Mouse (Mus musculus): ENCODE measurements around the gene Emc1. TPM values are rescaled to one million over a fixed set of nuclear protein-coding genes. Genes with fewer than 3 reads are reported as not detected.

Gene Emc1
- polyA plus RNA-seq, 1 experiment from 2014 or later, result 35.4 TPM

DNA sequence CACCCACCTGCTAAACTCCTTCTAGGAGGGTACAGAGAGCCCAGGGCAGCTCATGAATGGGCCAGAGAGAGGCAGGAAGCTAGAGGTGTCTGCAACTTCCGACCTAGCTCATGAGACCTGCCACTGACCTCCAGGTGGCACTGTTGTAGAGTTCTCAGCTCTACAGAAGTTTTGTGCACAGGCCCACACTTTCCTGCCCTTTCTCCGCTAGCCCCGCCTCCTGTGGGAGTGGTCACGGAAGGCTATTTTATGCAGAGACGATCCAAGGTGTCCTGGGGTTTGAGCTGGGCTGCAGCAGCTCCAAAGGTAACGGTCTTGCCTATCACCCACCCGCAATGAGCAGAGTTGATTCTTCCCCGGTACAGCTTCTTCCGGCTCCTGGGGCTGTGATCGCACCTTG lies 21.8 kb upstream of the Emc1 start:
- no peaks in the 10 kb centered on the region for H3K9me3 ChIP-seq (replicated peaks)
- peak overlapping the region; percentile 42 for H3K4me3 ChIP-seq
- peak; percentile 76 for ATAC-seq (replicated peaks; ENCODE audit: insufficient number of reproducible peaks, insufficient read depth, low FRiP score, low read depth)
- peaks cover 7% of the 10 kb centered on the region for H3K27me3 ChIP-seq
- H3K27ac ChIP-seq, result no peak overlapping the region
- no peaks in the 10 kb centered on the region for H3K36me3 ChIP-seq
- peaks cover 4% of the 10 kb centered on the region; the same call in 1 of the 2 replicates for H3K4me1 ChIP-seq (replicated peaks)
- WGBS, result 8% methylated on average over 10 of the region's 10 CpGs
- peak overlapping the region; percentile 37; the same call in 1 of the 2 replicates for H3K9ac ChIP-seq
- peak overlapping the region; percentile 62 for H3K4me2 ChIP-seq

DNA sequence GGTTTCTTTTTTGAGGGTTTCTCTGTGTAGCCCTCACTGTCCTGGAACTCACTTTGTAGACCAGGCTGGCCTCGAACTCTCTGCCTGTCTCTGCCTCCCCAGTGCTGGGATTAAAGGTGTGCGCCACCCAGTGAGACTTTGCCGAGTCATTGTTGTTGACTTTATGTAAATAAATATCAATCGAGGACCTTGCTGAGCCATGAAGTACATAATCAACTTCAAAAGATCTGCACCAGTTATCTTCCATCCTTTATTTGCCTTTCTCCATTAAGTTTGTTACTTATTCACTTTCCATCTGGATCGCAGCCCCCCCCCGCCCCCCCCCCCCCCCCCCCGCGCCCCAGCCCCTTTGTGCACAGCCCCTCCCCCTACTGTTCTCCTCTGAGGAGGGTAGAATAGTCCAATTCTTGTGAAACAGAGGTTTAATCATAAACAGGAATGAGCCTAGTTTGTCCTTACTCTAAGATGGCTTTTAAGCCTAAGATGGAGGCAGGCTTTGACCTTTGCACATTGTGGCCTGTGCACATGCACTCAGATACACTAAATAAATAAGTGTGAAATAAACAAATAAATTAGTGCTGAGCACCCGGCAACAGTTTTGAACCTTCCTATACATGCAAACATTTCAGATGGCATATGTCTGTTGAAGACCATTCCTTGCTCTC lies 17.6 kb upstream of the Emc1 start:
- Histone ChIP-seq H3K9me3 (replicated peaks) (no peaks in the 10 kb centered on the region), H3K36me3 (no peaks in the 10 kb centered on the region), H3K9ac (no peak overlapping the region), H3K4me3 (no peak overlapping the region), H3K4me1 (replicated peaks) (peaks cover 12% of the 10 kb centered on the region), H3K27me3 (peaks cover 19% of the 10 kb centered on the region), H3K4me2 (no peak overlapping the region), H3K27ac (no peak overlapping the region)
- ATAC-seq (replicated peaks; ENCODE audit: insufficient number of reproducible peaks, insufficient read depth, low FRiP score, low read depth), result no peak
- WGBS, result 57% methylated on average over 9 of the region's 9 CpGs

DNA sequence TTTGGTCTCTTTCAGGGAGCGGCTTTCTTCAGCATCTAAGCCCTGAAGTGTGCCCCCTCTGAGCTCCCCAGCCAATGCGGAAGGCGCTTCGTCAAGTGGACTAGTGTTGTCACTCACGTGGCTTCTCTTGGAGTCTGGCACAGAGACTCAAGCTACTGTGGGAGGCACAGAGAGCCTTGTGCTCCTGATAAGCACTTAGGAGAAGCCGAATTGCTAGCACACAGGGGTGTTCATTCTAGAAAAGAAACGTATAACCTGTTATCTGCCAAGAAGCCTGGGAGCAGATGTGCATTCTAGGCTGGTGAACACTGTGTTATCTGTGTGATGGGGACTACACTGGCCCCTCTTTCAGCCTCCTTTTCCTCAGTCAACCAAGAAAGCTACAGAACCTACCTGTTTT lies 16.9 kb upstream of the Emc1 start:
- 31% methylated on average over 7 of the region's 7 CpGs for WGBS
- Histone ChIP-seq H3K36me3 (no peaks in the 10 kb centered on the region), H3K4me3 (no peak overlapping the region), H3K9ac (no peak overlapping the region), H3K27ac (no peak overlapping the region), H3K9me3 (replicated peaks) (no peaks in the 10 kb centered on the region), H3K4me2 (no peak overlapping the region), H3K4me1 (replicated peaks) (peaks cover 12% of the 10 kb centered on the region), H3K27me3 (peaks cover 19% of the 10 kb centered on the region)
- ATAC-seq (replicated peaks; ENCODE audit: insufficient number of reproducible peaks, insufficient read depth, low FRiP score, low read depth), result no peak

DNA sequence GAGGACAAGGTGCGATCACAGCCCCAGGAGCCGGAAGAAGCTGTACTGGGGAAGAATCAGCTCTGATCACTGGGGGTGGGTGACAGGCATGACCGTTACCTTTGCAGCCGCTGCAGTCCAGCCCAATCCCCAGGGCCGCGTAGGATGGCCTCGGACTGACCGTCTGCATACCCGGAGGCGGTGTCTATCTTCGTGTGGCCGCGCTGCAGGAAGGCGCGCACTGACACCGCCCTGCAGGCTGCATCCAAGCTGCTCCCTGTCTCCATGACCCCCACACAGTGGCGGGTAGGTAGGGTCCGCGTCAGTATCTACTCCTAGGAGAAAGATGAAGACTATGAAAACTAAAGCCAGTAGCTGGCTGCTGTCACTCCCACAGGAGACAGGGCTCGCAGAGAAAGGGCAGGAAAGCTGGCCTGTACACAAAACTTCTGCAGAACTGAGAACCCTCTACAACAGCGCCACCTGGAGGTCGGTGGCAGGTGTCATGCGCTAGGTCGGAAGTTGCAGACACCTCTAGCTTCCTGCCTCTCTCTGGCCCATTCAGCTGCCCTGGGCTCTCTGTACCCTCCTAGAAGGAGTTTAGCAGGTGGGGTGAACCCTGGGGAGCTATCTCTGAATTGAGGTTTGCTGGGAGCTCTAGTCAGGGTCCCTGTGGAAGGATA lies 15.4 kb upstream of the Emc1 start:
- Histone ChIP-seq H3K27ac (no peak overlapping the region), H3K4me3 (peak overlapping the region; percentile 43), H3K9me3 (replicated peaks) (no peaks in the 10 kb centered on the region), H3K36me3 (no peaks in the 10 kb centered on the region), H3K9ac (0 out of 2 replicates have a peak overlapping the region, but pooled peaks have one; percentile 44), H3K27me3 (peaks cover 19% of the 10 kb centered on the region), H3K4me1 (replicated peaks) (peaks cover 12% of the 10 kb centered on the region), H3K4me2 (peak overlapping the region; percentile 67)
- 15% methylated on average over 24 of the region's 24 CpGs for WGBS
- ATAC-seq (replicated peaks; ENCODE audit: insufficient number of reproducible peaks, insufficient read depth, low FRiP score, low read depth), result peak; percentile 53; the same call in 1 of the 2 replicates

DNA sequence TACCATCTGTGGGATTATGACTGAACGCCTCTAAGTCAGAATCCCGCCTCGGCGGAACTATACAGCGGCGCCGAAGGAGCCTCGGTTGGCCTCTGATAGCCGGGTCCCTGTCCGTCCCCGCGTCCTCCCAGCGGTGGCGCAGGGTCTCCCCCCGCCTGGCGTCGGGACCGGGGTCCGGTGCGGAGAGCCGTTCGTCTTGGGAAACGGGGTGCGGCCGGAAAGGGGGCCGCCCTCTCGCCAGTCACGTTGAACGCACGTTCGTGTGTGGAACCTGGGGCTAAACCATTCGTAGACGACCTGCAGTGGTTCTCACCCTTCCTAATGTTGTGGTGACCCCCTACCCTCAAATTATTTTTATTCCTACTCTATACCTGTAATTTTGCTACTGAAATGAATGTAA lies 14.2 kb upstream of the Emc1 start:
- H3K36me3 ChIP-seq, result no peaks in the 10 kb centered on the region
- H3K9me3 ChIP-seq (replicated peaks), result no peaks in the 10 kb centered on the region
- peaks cover 12% of the 10 kb centered on the region for H3K4me1 ChIP-seq (replicated peaks)
- H3K4me3 ChIP-seq, result no peak overlapping the region
- no peak for ATAC-seq (replicated peaks; ENCODE audit: insufficient number of reproducible peaks, insufficient read depth, low FRiP score, low read depth)
- H3K27ac ChIP-seq, result no peak overlapping the region
- WGBS, result 40% methylated on average over 33 of the region's 33 CpGs
- peaks cover 15% of the 10 kb centered on the region for H3K27me3 ChIP-seq
- H3K4me2 ChIP-seq, result no peak overlapping the region
- no peak overlapping the region for H3K9ac ChIP-seq

DNA sequence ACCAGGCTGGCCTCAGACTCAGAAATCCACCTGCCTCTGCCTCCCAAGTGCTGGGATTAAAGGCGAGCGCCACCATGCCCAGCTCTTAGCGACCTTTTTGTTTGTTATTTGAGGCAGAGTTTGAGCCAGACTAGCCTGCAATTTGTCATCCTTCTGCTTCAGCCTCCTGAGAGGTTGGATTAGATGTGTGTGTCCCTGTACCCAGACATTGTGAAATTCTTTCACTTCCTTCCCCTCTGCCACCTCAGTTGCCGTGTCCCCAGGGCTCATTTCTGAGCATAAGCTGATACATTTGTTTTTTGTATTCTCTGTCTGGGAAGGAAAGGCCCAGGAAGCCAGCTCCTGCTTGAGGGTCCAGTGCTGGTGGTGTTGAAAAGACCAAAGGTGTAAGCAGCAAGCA lies 11.6 kb upstream of the Emc1 start:
- WGBS, result 73% methylated on average over 4 of the region's 4 CpGs
- H3K9ac ChIP-seq, result no peak overlapping the region
- 0 out of 2 replicates have a peak, but pooled peaks cover 7% of the 10 kb centered on the region for H3K36me3 ChIP-seq
- no peaks in the 10 kb centered on the region for H3K9me3 ChIP-seq (replicated peaks)
- H3K4me2 ChIP-seq, result no peak overlapping the region
- peaks cover 12% of the 10 kb centered on the region for H3K27me3 ChIP-seq
- no peak overlapping the region for H3K27ac ChIP-seq
- no peak for ATAC-seq (replicated peaks; ENCODE audit: insufficient number of reproducible peaks, insufficient read depth, low FRiP score, low read depth)
- H3K4me1 ChIP-seq (replicated peaks), result peaks cover 11% of the 10 kb centered on the region
- H3K4me3 ChIP-seq, result no peak overlapping the region

DNA sequence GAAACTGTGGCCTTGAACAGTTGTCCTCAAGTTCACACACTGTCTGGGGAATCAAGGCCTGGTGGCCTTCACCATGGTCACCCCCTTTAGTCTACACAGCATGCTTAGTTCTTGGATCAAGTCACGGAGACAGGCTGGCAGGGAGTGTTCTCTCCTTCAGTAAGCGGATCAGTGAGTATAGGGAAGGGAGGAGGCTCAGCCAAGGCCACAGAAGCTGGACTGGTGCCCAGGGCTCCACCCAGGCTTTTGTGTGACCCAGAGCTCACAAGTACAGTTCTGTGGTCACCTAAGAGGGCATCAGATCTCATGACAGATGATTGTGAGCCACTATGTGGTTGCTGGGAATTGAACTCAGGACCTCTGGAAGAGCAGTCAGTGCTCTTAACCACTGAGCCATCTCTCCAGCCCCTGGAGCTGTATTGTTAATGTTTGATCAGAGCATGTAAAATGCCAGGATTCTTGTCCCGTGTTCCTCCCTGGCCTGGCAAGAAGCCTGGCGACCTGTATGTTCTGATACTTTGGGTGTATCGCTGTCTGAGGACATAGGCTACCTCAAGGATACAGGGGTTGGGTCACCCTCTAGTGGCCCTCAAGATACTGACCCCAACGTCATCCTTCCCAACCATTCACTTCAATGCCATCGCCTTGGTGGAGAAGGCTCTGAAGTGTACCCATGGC lies 10.7 kb upstream of the Emc1 start:
- WGBS, result 73% methylated on average over 7 of the region's 7 CpGs
- no peak overlapping the region for H3K9ac ChIP-seq
- H3K9me3 ChIP-seq (replicated peaks), result no peaks in the 10 kb centered on the region
- peaks cover 12% of the 10 kb centered on the region for H3K27me3 ChIP-seq
- H3K27ac ChIP-seq, result no peak overlapping the region
- H3K4me3 ChIP-seq, result no peak overlapping the region
- H3K4me2 ChIP-seq, result no peak overlapping the region
- H3K36me3 ChIP-seq, result peaks cover 12% of the 10 kb centered on the region
- ATAC-seq (replicated peaks; ENCODE audit: insufficient number of reproducible peaks, insufficient read depth, low FRiP score, low read depth), result no peak
- peaks cover 10% of the 10 kb centered on the region for H3K4me1 ChIP-seq (replicated peaks)

DNA sequence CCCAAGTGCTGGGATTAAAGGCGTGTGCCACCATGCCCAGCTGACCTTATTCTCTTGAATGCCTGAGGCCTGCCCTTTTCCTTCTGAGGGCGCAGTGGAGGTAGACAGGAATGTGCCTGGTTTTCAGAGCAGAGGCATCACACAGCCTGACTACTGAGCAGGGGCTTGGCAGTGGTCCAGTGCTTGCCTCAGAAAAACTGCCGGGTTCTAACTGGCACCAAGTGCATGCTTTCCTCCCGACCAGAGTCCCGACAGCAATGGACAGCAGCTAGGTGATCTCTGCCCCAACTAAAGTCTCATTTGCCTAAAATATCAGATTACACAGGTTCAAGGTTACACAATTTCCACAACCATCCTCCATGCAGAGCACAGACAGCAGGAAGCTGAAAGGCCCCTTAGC lies 8.7 kb upstream of the Emc1 start:
- Histone ChIP-seq H3K36me3 (peaks cover 31% of the 10 kb centered on the region), H3K27ac (no peak overlapping the region), H3K4me3 (no peak overlapping the region), H3K27me3 (no peaks in the 10 kb centered on the region), H3K4me1 (replicated peaks) (peaks cover 5% of the 10 kb centered on the region; the same call in 1 of the 2 replicates), H3K4me2 (no peak overlapping the region), H3K9me3 (replicated peaks) (no peaks in the 10 kb centered on the region), H3K9ac (no peak overlapping the region)
- WGBS, result 27% methylated on average over 5 of the region's 5 CpGs
- ATAC-seq (replicated peaks; ENCODE audit: insufficient number of reproducible peaks, insufficient read depth, low FRiP score, low read depth), result 0 out of 2 replicates have a peak, but pooled peaks have one; percentile 8

DNA sequence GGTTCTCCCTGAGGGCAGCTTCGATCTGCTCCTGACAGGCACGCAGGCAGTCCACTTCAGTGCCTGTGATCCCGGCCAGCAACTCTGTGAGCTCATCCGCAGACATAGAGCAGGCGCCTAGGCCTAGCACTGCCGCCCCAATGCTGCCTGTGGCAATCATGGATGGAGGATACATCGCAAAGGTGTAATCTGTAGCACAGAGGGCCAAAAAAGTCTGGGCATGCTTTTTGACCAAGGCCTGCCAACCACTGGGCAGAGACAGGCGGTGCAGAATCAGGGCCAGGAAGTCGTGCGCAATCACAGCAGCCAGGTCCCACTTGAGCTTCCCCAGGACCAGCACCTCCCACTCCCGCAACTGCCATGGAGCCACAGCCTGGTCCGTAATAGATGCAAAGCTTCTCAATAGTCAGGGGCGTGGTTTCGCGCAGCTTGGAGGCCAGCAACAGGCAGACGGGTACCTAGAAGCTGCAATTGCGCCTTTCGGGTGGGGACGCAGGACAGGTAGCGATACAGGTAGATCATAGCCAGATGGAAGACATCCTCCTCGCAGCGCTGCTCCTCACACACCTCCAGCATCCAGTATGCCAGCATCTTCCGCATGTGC lies 6.9 kb upstream of the Emc1 start:
- peaks cover 42% of the 10 kb centered on the region for H3K36me3 ChIP-seq

DNA sequence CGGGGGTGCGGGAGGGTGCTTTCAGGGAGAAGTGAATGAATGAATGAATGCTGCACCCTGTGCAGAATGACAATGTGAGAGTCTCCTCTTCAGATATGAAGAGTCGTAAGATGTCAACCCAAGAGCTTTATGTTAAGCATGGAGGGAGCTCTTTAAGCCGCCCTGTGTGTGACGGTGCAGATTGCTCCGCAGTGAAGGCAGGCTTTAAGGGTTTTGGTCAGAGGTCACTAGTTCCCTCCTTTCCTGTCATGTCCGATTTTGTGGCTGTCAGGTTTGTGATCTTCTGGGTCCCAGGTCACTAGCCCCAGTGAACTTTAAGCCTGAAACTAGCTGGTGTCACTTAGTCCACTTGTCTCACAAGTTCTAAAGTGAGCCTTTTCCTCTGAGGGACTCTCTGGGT lies 445 bp downstream of the Emc1 start:
- 1% methylated on average over 7 of the region's 7 CpGs for WGBS

More for the DNA sequence above, 6.9 kb upstream of the Emc1 start:
- Histone ChIP-seq H3K9ac (no peak overlapping the region), H3K27me3 (no peaks in the 10 kb centered on the region), H3K4me2 (no peak overlapping the region), H3K4me1 (replicated peaks) (peaks cover 6% of the 10 kb centered on the region), H3K4me3 (no peak overlapping the region), H3K9me3 (replicated peaks) (no peaks in the 10 kb centered on the region), H3K27ac (no peak overlapping the region)
- ATAC-seq (replicated peaks; ENCODE audit: insufficient number of reproducible peaks, insufficient read depth, low FRiP score, low read depth), result no peak
- WGBS, result 80% methylated on average over 23 of the region's 23 CpGs

DNA sequence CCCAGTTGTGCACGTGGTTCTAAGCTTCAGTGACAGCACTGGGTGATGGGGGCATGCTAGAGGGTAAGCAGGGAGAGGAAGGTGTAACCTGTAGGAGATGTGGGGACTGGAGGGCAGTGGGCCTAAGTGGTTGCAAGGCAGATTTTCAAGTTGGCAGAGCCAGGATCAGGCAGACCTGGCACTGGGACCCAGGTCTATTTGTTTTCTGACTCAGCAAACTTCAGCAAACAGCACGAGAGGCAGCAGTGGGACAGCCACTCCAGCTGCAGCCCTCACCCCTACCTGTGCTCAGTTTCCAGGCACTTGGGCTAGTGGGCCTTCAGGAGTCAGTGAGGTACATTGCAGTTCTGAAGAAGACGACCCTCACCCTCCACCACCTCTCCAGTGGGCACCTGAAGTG lies 4.8 kb downstream of the Emc1 start:
- no peak overlapping the region for H3K27ac ChIP-seq
- no peak overlapping the region for H3K4me2 ChIP-seq
- ATAC-seq (replicated peaks; ENCODE audit: insufficient number of reproducible peaks, insufficient read depth, low FRiP score, low read depth), result no peak
- no peak overlapping the region for H3K4me3 ChIP-seq
- no peaks in the 10 kb centered on the region for H3K9me3 ChIP-seq (replicated peaks)
- H3K4me1 ChIP-seq (replicated peaks), result peaks cover 7% of the 10 kb centered on the region
- WGBS, result 87% methylated on average over 3 of the region's 3 CpGs
- H3K9ac ChIP-seq, result no peak overlapping the region
- H3K27me3 ChIP-seq, result no peaks in the 10 kb centered on the region
- H3K36me3 ChIP-seq, result peaks cover 71% of the 10 kb centered on the region

More for the DNA sequence above, 445 bp downstream of the Emc1 start:
- Histone ChIP-seq H3K4me3 (peak overlapping the region; percentile 74), H3K27me3 (no peaks in the 10 kb centered on the region), H3K4me2 (peak overlapping the region; percentile 88), H3K27ac (peak overlapping the region; percentile 97), H3K36me3 (peaks cover 49% of the 10 kb centered on the region), H3K9ac (peak overlapping the region; percentile 89), H3K9me3 (replicated peaks) (no peaks in the 10 kb centered on the region), H3K4me1 (replicated peaks) (peaks cover 20% of the 10 kb centered on the region)
- ATAC-seq (replicated peaks; ENCODE audit: insufficient number of reproducible peaks, insufficient read depth, low FRiP score, low read depth), result no peak
